Mouse (Mus musculus): Measurements from ENCODE around the gene Angptl6. TPM values are rescaled to one million over a fixed set of nuclear protein-coding genes. Genes with fewer than 3 reads are reported as not detected.

The Angptl6 gene
- polyA plus RNA-seq, 1 experiment from 2014 or later: 3.7 TPM

- Histone ChIP-seq H3K27ac (peak overlapping the region; percentile 81), H3K4me3 (peak overlapping the region; percentile 36), H3K9ac (peak overlapping the region; percentile 56), H3K27me3 (no peaks in the 10 kb centered on the region), H3K4me2 (replicated peaks) (peak overlapping the region; percentile 49), H3K36me3 (no peaks in the 10 kb centered on the region), H3K9me3 (no peaks in the 10 kb centered on the region), H3K4me1 (no peaks in the 10 kb centered on the region)
- WGBS: 21% methylated on average over 10 of the region's 10 CpGs
- no peak for ATAC-seq (ENCODE audit: insufficient number of reproducible peaks, insufficient read depth, low FRiP score, low TSS enrichment)
Observed at GRCm38 (mm10) chr9:20878710-20879065, 839 bp downstream of the Angptl6 start.

- peak overlapping the region; percentile 81 for H3K27ac ChIP-seq
- peak overlapping the region; percentile 36 for H3K4me3 ChIP-seq
- H3K27me3 ChIP-seq: no peaks in the 10 kb centered on the region
- under 1% methylated on average over 69 of the region's 69 CpGs for WGBS
- ATAC-seq (ENCODE audit: insufficient number of reproducible peaks, insufficient read depth, low FRiP score, low TSS enrichment): peak; percentile 93
- H3K36me3 ChIP-seq: no peaks in the 10 kb centered on the region
- H3K4me1 ChIP-seq: no peaks in the 10 kb centered on the region
- H3K4me2 ChIP-seq (replicated peaks): peak overlapping the region; percentile 49
- H3K9me3 ChIP-seq: no peaks in the 10 kb centered on the region
- peak overlapping the region; percentile 56 for H3K9ac ChIP-seq
Observed at GRCm38 (mm10) chr9:20878041-20878709, 1.4 kb downstream of the Angptl6 start.

GRCm38 (mm10) chr9:20877118-20878040 lies 2.1 kb downstream of the Angptl6 start:
- Histone ChIP-seq H3K27me3 (no peaks in the 10 kb centered on the region), H3K4me2 (replicated peaks) (peak overlapping the region; percentile 49), H3K9ac (peak overlapping the region; percentile 34; the same call in 1 of the 2 replicates), H3K9me3 (no peaks in the 10 kb centered on the region), H3K4me1 (no peaks in the 10 kb centered on the region), H3K27ac (no peak overlapping the region), H3K4me3 (peak overlapping the region; percentile 36), H3K36me3 (no peaks in the 10 kb centered on the region)
- ATAC-seq (ENCODE audit: insufficient number of reproducible peaks, insufficient read depth, low FRiP score, low TSS enrichment): no peak
- 36% methylated on average over 14 of the region's 14 CpGs for WGBS

GRCm38 (mm10) chr9:20876318-20877117 lies 3.0 kb downstream of the Angptl6 start:
- no peak overlapping the region for H3K4me3 ChIP-seq
- WGBS: 72% methylated on average over 9 of the region's 9 CpGs
- H3K4me2 ChIP-seq (replicated peaks): no peak overlapping the region
- peaks cover 2% of the 10 kb centered on the region; the same call in 1 of the 2 replicates for H3K27me3 ChIP-seq
- no peaks in the 10 kb centered on the region for H3K9me3 ChIP-seq
- no peak overlapping the region for H3K9ac ChIP-seq
- H3K27ac ChIP-seq: no peak overlapping the region
- ATAC-seq (ENCODE audit: insufficient number of reproducible peaks, insufficient read depth, low FRiP score, low TSS enrichment): no peak
- no peaks in the 10 kb centered on the region for H3K36me3 ChIP-seq
- H3K4me1 ChIP-seq: no peaks in the 10 kb centered on the region

- Histone ChIP-seq H3K9ac (no peak overlapping the region), H3K4me1 (no peaks in the 10 kb centered on the region), H3K9me3 (no peaks in the 10 kb centered on the region), H3K27ac (no peak overlapping the region), H3K4me3 (no peak overlapping the region), H3K4me2 (replicated peaks) (no peak overlapping the region), H3K27me3 (peaks cover 15% of the 10 kb centered on the region), H3K36me3 (no peaks in the 10 kb centered on the region)
- WGBS: 64% methylated on average over 23 of the region's 23 CpGs
- ATAC-seq (ENCODE audit: insufficient number of reproducible peaks, insufficient read depth, low FRiP score, low TSS enrichment): no peak
Observed at GRCm38 (mm10) chr9:20875021-20875790, 4.3 kb downstream of the Angptl6 start.

- WGBS: 82% methylated on average over 12 of the region's 12 CpGs
- H3K4me3 ChIP-seq: no peak overlapping the region
- H3K4me1 ChIP-seq: no peaks in the 10 kb centered on the region
- no peak overlapping the region for H3K4me2 ChIP-seq (replicated peaks)
- no peak for ATAC-seq (ENCODE audit: insufficient number of reproducible peaks, insufficient read depth, low FRiP score, low TSS enrichment)
- H3K9ac ChIP-seq: no peak overlapping the region
- H3K27ac ChIP-seq: no peak overlapping the region
- peaks cover 32% of the 10 kb centered on the region for H3K27me3 ChIP-seq
- H3K9me3 ChIP-seq: no peaks in the 10 kb centered on the region
- H3K36me3 ChIP-seq: no peaks in the 10 kb centered on the region
Observed at GRCm38 (mm10) chr9:20873521-20873920, 6.0 kb downstream of the Angptl6 start.

- peaks cover 37% of the 10 kb centered on the region for H3K27me3 ChIP-seq
- WGBS: 86% methylated on average over 10 of the region's 10 CpGs
- H3K27ac ChIP-seq: no peak overlapping the region
- H3K36me3 ChIP-seq: no peaks in the 10 kb centered on the region
- H3K9ac ChIP-seq: no peak overlapping the region
- no peak for ATAC-seq (ENCODE audit: insufficient number of reproducible peaks, insufficient read depth, low FRiP score, low TSS enrichment)
- H3K4me1 ChIP-seq: no peaks in the 10 kb centered on the region
- H3K4me2 ChIP-seq (replicated peaks): no peak overlapping the region
- H3K9me3 ChIP-seq: no peaks in the 10 kb centered on the region
- H3K4me3 ChIP-seq: no peak overlapping the region
Observed at GRCm38 (mm10) chr9:20872991-20873390, 6.5 kb downstream of the Angptl6 start.

GRCm38 (mm10) chr9:20870211-20871173 lies 9.0 kb downstream of the Angptl6 start:
- 70% methylated on average over 12 of the region's 12 CpGs for WGBS
- ATAC-seq (ENCODE audit: insufficient number of reproducible peaks, insufficient read depth, low FRiP score, low TSS enrichment): no peak
- H3K9me3 ChIP-seq: no peaks in the 10 kb centered on the region

GRCm38 (mm10) chr9:20869246-20869645 lies 10.3 kb downstream of the Angptl6 start:
- Histone ChIP-seq H3K4me1 (no peaks in the 10 kb centered on the region), H3K9ac (no peak overlapping the region), H3K27me3 (peaks cover 45% of the 10 kb centered on the region), H3K4me2 (replicated peaks) (peak overlapping the region; percentile 49), H3K36me3 (no peaks in the 10 kb centered on the region), H3K9me3 (no peaks in the 10 kb centered on the region), H3K27ac (no peak overlapping the region), H3K4me3 (peak overlapping the region; percentile 38)
- ATAC-seq (ENCODE audit: insufficient number of reproducible peaks, insufficient read depth, low FRiP score, low TSS enrichment): no peak
- 4% methylated on average over 19 of the region's 19 CpGs for whole genome bisulfite sequencing

More at GRCm38 (mm10) chr9:20870211-20871173, 9.0 kb downstream of the Angptl6 start:
- Histone ChIP-seq H3K27me3 (peaks cover 45% of the 10 kb centered on the region), H3K4me3 (no peak overlapping the region), H3K4me1 (no peaks in the 10 kb centered on the region), H3K36me3 (no peaks in the 10 kb centered on the region), H3K27ac (no peak overlapping the region), H3K9ac (no peak overlapping the region), H3K4me2 (replicated peaks) (no peak overlapping the region)

GRCm38 (mm10) chr9:20868448-20869001 lies 11.0 kb downstream of the Angptl6 start, which contains the start of gene A230050P20Rik:
A230050P20Rik (plus strand) TSS chr9:20868642.
- Histone ChIP-seq H3K4me1 (no peaks in the 10 kb centered on the region), H3K27ac (no peak within 1 kb of the TSS), H3K9me3 (no peaks in the 10 kb centered on the region), H3K4me3 (peak within 1 kb of the TSS; percentile 38), H3K27me3 (peaks cover 45% of the 10 kb centered on the region), H3K9ac (peak within 1 kb of the TSS; percentile 42; the same call in 1 of the 2 replicates), H3K4me2 (replicated peaks) (peak within 1 kb of the TSS; percentile 49), H3K36me3 (no peaks in the 10 kb centered on the region)
- ATAC-seq (ENCODE audit: insufficient number of reproducible peaks, insufficient read depth, low FRiP score, low TSS enrichment): no peak
- 9% methylated on average over 50 of the region's 53 CpGs for WGBS
